Mouse (Mus musculus): Measurements from ENCODE around the gene Phgdh.

Phgdh gene

GRCm38 (mm10) chr3:98339706-98340109 is at the start of gene Phgdh:
Gene Phgdh, minus strand, starts transcription at chr3:98339990.
- peak; percentile 62 for DNase-seq (ENCODE audit: low spot score)

- DNase-seq (ENCODE audit: low spot score), result no peak
Measured at GRCm38 (mm10) chr3:98389305-98389704, 49.5 kb upstream of the Phgdh start.

GRCm38 (mm10) chr3:98387756-98388155 is 48.0 kb upstream of the Phgdh start:
- DNase-seq (ENCODE audit: low spot score), result no peak

GRCm38 (mm10) chr3:98387086-98387485 is 47.3 kb upstream of the Phgdh start:
- no peak for DNase-seq (ENCODE audit: low spot score)

GRCm38 (mm10) chr3:98383024-98383790 is 43.4 kb upstream of the Phgdh start:
- DNase-seq (ENCODE audit: low spot score), result no peak

- DNase-seq (ENCODE audit: low spot score), result peak; percentile 83
Measured at GRCm38 (mm10) chr3:98382246-98382939, 42.6 kb upstream of the Phgdh start, which contains the start of gene Zfp697. Gene Zfp697, plus strand, starts transcription at chr3:98382461.

- no peak for DNase-seq (ENCODE audit: low spot score)
Measured at GRCm38 (mm10) chr3:98381677-98382245, 42.0 kb upstream of the Phgdh start.

- DNase-seq (ENCODE audit: low spot score), result no peak
Measured at GRCm38 (mm10) chr3:98379236-98379635, 39.4 kb upstream of the Phgdh start.

- DNase-seq (ENCODE audit: low spot score), result no peak
Measured at GRCm38 (mm10) chr3:98378267-98378666, 38.5 kb upstream of the Phgdh start.

GRCm38 (mm10) chr3:98374980-98375379 is 35.2 kb upstream of the Phgdh start:
- no peak for DNase-seq (ENCODE audit: low spot score)

GRCm38 (mm10) chr3:98374062-98374719 is 34.4 kb upstream of the Phgdh start:
- no peak for DNase-seq (ENCODE audit: low spot score)

- DNase-seq (ENCODE audit: low spot score), result no peak
Measured at GRCm38 (mm10) chr3:98368776-98369175, 29.0 kb upstream of the Phgdh start.

GRCm38 (mm10) chr3:98368283-98368682 is 28.5 kb upstream of the Phgdh start:
- no peak for DNase-seq (ENCODE audit: low spot score)

GRCm38 (mm10) chr3:98366823-98367222 is 27.0 kb upstream of the Phgdh start:
- DNase-seq (ENCODE audit: low spot score), result no peak

- DNase-seq (ENCODE audit: low spot score), result no peak
Measured at GRCm38 (mm10) chr3:98366086-98366485, 26.3 kb upstream of the Phgdh start.

- peak; percentile 61 for DNase-seq (ENCODE audit: low spot score)
Measured at GRCm38 (mm10) chr3:98362753-98363152, 23.0 kb upstream of the Phgdh start.

GRCm38 (mm10) chr3:98356632-98357370 is 17.0 kb upstream of the Phgdh start:
- DNase-seq (ENCODE audit: low spot score), result no peak

GRCm38 (mm10) chr3:98356026-98356365 is 16.2 kb upstream of the Phgdh start:
- no peak for DNase-seq (ENCODE audit: low spot score)

GRCm38 (mm10) chr3:98355344-98356025 is 15.7 kb upstream of the Phgdh start:
- no peak for DNase-seq (ENCODE audit: low spot score)

GRCm38 (mm10) chr3:98353892-98354291 is 14.1 kb upstream of the Phgdh start:
- DNase-seq (ENCODE audit: low spot score), result peak; percentile 84

GRCm38 (mm10) chr3:98348705-98349104 is 8.9 kb upstream of the Phgdh start:
- DNase-seq (ENCODE audit: low spot score), result no peak
